Comparison of ENCODE assay signal across 20 mouse cellular contexts in genomic region chr16:12824646-12825045, GRCm38 (mm10).
DNase-seq lines count a peak whose midpoint lies in the region.
"Had no signal": no experiment of that assay in that cellular context is flagged by ENCODE, and none has a peak within 500 bp of the region (broad histone marks: within the 10 kb centered on the region; RNA-seq: fewer than 3 reads in every experiment).

No protein-coding gene starts in this region.

- DNase-seq in layer of hippocampus, adult 9-11 months: peak; percentile 13
- no peak for DNase-seq in layer of hippocampus, postnatal 14 days (ENCODE audit: low spot score in 2 of 2)
- DNase-seq in brain, adult 2 months (ENCODE audit: low read depth, low spot score): peak; percentile 79
- DNase-seq in left cerebral cortex, postnatal 14 days (ENCODE audit: low spot score in 2 of 2): peak; percentile 42 to 61
- DNase-seq in right cerebral cortex, postnatal 36 days (ENCODE audit: low spot score in 2 of 2): peak; percentile 34 to 69
- DNase-seq in retina, postnatal 1 day: no peak
- no peak for DNase-seq in spleen, postnatal 4 days (ENCODE audit: low spot score in 2 of 2)
- DNase-seq: adrenal gland, postnatal 25 days; cerebellum, adult 18-20 months; cerebellum, postnatal 10 days; gastrocnemius, postnatal 25 days; heart, adult 11 months; heart, postnatal 4 days; kidney, adult 9 months; kidney, postnatal 10 days; liver, embryonic 13.5 days; lung, adult 18-20 months; lung, postnatal 4 days; thymus, adult 2 months; thymus, postnatal 36 days had no signal

- intact Hi-C loops in left cerebral cortex, postnatal 14 days (cut with DNase I): no loop called here

Comparison
In these comparisons a context has a peak if more than half of its experiments do, and no peak if none do; other contexts are left out.
1. DNase-seq: peak in layer of hippocampus, adult 9-11 months (single experiment), brain, adult 2 months (single experiment), left cerebral cortex, postnatal 14 days (2 of 2) and right cerebral cortex, postnatal 36 days (2 of 2); none in layer of hippocampus, postnatal 14 days (0 of 2), retina, postnatal 1 day (single experiment) and spleen, postnatal 4 days (0 of 2).